Mouse (Mus musculus) ES-Bruce4 (cell line): Measurements from ENCODE around the gene Tspo.

Source experiments
- CTCF ChIP-seq: IDR thresholded peaks from one replicate; pipeline ENCODE4 v1.8.1; 2011; ENCODE audit warnings: low read depth, low read length
- POLR2A ChIP-seq: IDR thresholded peaks from one replicate; pipeline ENCODE4 v1.8.1; 2011; ENCODE audit warnings: low read length; ENCODE audit not compliant: insufficient read depth

- TF ChIP-seq CTCF (no peak), POLR2A (no peak)
These were observed 39.1 kb downstream of the Tspo start for GRCm38 (mm10) chr15:83602372-83603045.
